Mouse (Mus musculus) myocyte (in vitro differentiated cells): ENCODE results near the gene Psmd3. TPM values are rescaled to one million over a fixed set of nuclear protein-coding genes. Genes with fewer than 3 reads are reported as not detected.

Experiments
- H3K27me3 ChIP-seq: one replicate; pipeline ENCODE4 v1.6.1; 2011; ENCODE audit not compliant: control insufficient read depth, insufficient read depth, insufficient read length
- H3K36me3 ChIP-seq: one replicate; pipeline ENCODE4 v1.6.1; 2011; ENCODE audit not compliant: control insufficient read depth, insufficient read depth
- H3K4me2 ChIP-seq: one replicate; pipeline ENCODE4 v1.6.1; 2011; ENCODE audit warnings: low read depth, control low read depth
- H3K4me3 ChIP-seq: one replicate; pipeline ENCODE4 v1.5.1; 2011; ENCODE audit warnings: mild to moderate bottlenecking, control low read depth, moderate library complexity
- H3K79me2 ChIP-seq: one replicate; pipeline ENCODE4 v1.6.1; 2011; ENCODE audit not compliant: control insufficient read depth, insufficient read depth
- H3ac ChIP-seq: one replicate; pipeline ENCODE4 v1.6.1; 2011; ENCODE audit not compliant: control insufficient read depth, insufficient read length
- CEBPB ChIP-seq: IDR thresholded peaks from 2 replicates; pipeline ENCODE4 v1.6.1; 2011; ENCODE audit warnings: mild to moderate bottlenecking, moderate library complexity; ENCODE audit not compliant: poor library complexity, insufficient read depth, severe bottlenecking
- E2F4 ChIP-seq: IDR thresholded peaks from one replicate; pipeline ENCODE4 v1.6.1; 2011; ENCODE audit warnings: mild to moderate bottlenecking, control low read depth, moderate library complexity; ENCODE audit not compliant: insufficient read depth
- MAX ChIP-seq: IDR thresholded peaks from one replicate; pipeline ENCODE4 v1.6.1; 2011; ENCODE audit warnings: low read depth, mild to moderate bottlenecking, control low read depth
- MYOD1 ChIP-seq, 3 experiments: IDR thresholded peaks; one replicate each; pipeline ENCODE4 v1.6.1; 2011; ENCODE audit warnings: control low read depth in 2 of 3, low read depth in 2 of 3, mild to moderate bottlenecking in 2 of 3, moderate library complexity in 1 of 3; ENCODE audit not compliant: insufficient read length in 2 of 3, control insufficient read depth in 1 of 3
- MYOG ChIP-seq, 3 experiments: IDR thresholded peaks; one replicate each; pipeline ENCODE4 v1.6.1; 2011; ENCODE audit warnings: control low read depth in 2 of 3, low read depth in 2 of 3, mild to moderate bottlenecking in 2 of 3; ENCODE audit not compliant: insufficient read length in 2 of 3, control insufficient read depth in 1 of 3, insufficient read depth in 1 of 3
- POLR2A ChIP-seq: IDR thresholded peaks from one replicate; pipeline ENCODE4 v1.6.1; 2011; ENCODE audit warnings: low read depth, mild to moderate bottlenecking, control low read depth, moderate library complexity; ENCODE audit not compliant: insufficient read length
- POLR2AphosphoS2 ChIP-seq: IDR thresholded peaks from one replicate; pipeline ENCODE4 v1.6.1; 2011; ENCODE audit warnings: low read depth, control low read depth; ENCODE audit not compliant: insufficient read length
- REST ChIP-seq: IDR thresholded peaks from one replicate; pipeline ENCODE4 v1.6.1; 2011; ENCODE audit warnings: mild to moderate bottlenecking, control low read depth, moderate library complexity; ENCODE audit not compliant: insufficient read depth, insufficient read length
- SRF ChIP-seq: IDR thresholded peaks from one replicate; pipeline ENCODE4 v1.6.1; 2011; ENCODE audit warnings: low read depth; ENCODE audit not compliant: control insufficient read depth, insufficient read length
- TCF12 ChIP-seq: IDR thresholded peaks from one replicate; pipeline ENCODE4 v1.6.1; 2011; ENCODE audit warnings: mild to moderate bottlenecking, control low read depth; ENCODE audit not compliant: poor library complexity, insufficient read depth, severe bottlenecking
- TCF3 ChIP-seq: IDR thresholded peaks from one replicate; pipeline ENCODE4 v1.6.1; 2011; ENCODE audit warnings: low read depth, control low read depth; ENCODE audit not compliant: insufficient read length
- USF1 ChIP-seq: IDR thresholded peaks from one replicate; pipeline ENCODE4 v1.6.1; 2011; ENCODE audit warnings: low read depth, mild to moderate bottlenecking, control low read depth, moderate library complexity
- polyA plus RNA-seq: library from polyadenylated mRNA; unstranded; fragments of >200 nt; fragmentation: generic; extraction: Trizol; gene quantifications from one replicate; pipeline ENCODE4 v1.2.1, GENCODE M21; 2012; ENCODE audit warnings: missing spikeins

The Psmd3 gene
- polyA plus RNA-seq, 1 experiment: 250 TPM

DNA sequence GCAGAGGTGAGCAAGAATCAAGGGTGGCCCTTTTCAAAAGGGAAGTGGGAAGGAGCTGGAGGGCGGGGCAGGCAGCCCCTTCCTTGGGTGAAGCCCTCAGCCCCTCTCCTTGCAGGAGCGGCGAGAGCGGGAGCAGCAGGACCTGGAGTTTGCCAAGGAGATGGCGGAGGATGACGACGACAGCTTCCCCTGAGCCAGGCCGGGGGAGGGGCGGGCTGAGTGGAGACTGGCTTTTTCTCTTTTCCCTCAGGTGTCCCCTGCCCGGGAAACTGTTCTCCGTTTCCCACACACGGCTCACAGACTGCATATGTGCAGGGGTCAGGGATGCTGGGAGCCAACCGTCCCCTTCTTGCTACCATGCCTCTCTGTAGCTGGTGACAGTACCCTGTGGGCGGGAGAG, 13.1 kb downstream of the Psmd3 start:
- Histone ChIP-seq H3K4me3 (no peak overlapping the region), H3K27me3 (no peaks in the 10 kb centered on the region), H3ac (no peak overlapping the region), H3K4me2 (no peak overlapping the region), H3K36me3 (peaks cover 31% of the 10 kb centered on the region), H3K79me2 (no peaks in the 10 kb centered on the region)
- no peak for TF ChIP-seq POLR2A
- TF ChIP-seq USF1: no peak
- no peak for TF ChIP-seq REST
- no peak for TF ChIP-seq SRF
- no peak for TF ChIP-seq MAX
- TF ChIP-seq POLR2AphosphoS2: no peak
- no peak for TF ChIP-seq E2F4
- no peak for TF ChIP-seq CEBPB
- no peak for TF ChIP-seq MYOD1 (IDR thresholded peaks at IDR 0.05; ENCODE audit: control insufficient read depth in 1 of 3, insufficient read length in 2 of 3, low read depth in 2 of 3)
- no peak for TF ChIP-seq TCF12
- no peak for TF ChIP-seq MYOG (IDR thresholded peaks at IDR 0.05; ENCODE audit: control insufficient read depth in 1 of 3, insufficient read depth in 1 of 3, insufficient read length in 2 of 3, low read depth in 2 of 3)
- TF ChIP-seq TCF3: no peak

DNA sequence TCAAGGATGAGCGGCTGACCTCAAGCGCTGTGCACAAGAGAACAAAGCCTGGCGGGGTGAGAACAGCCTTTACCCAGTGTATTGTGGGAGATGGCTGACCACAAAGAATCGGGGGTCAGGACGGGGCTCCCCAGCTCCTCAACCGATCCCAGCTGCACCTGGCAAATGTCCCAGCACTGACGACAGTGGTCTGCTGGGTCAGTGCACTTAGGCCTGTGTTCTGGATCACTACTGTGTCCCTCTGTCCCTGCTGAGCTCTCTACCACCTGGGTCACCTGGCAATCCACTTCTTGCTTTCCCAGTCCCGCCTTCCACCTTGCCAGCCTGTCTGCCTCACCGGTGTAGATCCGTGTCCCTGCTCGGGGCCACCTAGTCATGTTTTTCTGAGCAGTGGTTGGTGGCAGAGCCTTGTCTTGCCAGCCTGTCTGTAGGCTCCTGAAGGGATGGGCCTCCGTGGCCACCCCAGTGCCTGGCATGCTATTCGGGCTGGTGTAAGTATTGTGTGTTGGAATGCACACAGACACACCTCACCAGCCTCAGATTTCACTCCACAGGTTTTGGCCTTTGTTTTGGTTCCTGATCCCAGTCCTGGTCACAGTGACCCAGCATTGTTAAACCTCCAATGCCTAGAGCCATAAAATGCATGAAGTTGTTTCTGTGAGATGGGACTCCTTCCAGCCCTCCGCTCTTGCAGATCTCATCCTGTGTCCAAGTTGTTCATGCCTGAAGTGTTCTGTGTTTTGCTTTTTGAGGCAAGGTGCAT, 14.3 kb downstream of the Psmd3 start:
- Histone ChIP-seq H3K79me2 (no peaks in the 10 kb centered on the region), H3K27me3 (no peaks in the 10 kb centered on the region), H3K36me3 (peaks cover 18% of the 10 kb centered on the region), H3ac (no peak overlapping the region), H3K4me3 (no peak overlapping the region), H3K4me2 (no peak overlapping the region)
- TF ChIP-seq POLR2AphosphoS2: peak; percentile 11
- TF ChIP-seq CEBPB: no peak
- no peak for TF ChIP-seq E2F4

DNA sequence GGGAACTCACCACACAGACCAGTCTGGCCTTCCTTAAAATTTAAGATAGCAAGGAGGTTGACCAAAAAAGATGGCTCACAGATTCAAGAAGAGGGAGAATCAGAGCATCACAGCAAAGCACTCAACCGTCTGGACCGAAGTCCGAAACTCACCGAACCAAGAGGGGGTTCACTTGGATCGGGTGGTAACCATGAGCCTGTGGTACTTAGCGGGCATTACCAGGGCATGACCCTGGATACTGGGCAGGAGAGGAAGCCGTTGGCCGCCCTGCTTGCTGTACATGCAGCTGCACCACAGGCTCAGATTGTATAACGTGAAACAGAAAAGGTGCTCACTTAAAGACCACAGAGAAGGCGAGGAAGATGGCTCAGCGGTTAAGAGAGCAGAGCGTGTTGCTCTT, 14.9 kb downstream of the Psmd3 start:
- Histone ChIP-seq H3K4me3 (no peak overlapping the region), H3K79me2 (no peaks in the 10 kb centered on the region), H3K4me2 (no peak overlapping the region), H3ac (no peak overlapping the region), H3K36me3 (peaks cover 17% of the 10 kb centered on the region), H3K27me3 (no peaks in the 10 kb centered on the region)
- TF ChIP-seq POLR2AphosphoS2 (no peak), MAX (no peak), CEBPB (no peak), POLR2A (no peak), MYOD1 (IDR thresholded peaks at IDR 0.05; ENCODE audit: control insufficient read depth in 1 of 3, insufficient read length in 2 of 3, low read depth in 2 of 3) (no peak)

DNA sequence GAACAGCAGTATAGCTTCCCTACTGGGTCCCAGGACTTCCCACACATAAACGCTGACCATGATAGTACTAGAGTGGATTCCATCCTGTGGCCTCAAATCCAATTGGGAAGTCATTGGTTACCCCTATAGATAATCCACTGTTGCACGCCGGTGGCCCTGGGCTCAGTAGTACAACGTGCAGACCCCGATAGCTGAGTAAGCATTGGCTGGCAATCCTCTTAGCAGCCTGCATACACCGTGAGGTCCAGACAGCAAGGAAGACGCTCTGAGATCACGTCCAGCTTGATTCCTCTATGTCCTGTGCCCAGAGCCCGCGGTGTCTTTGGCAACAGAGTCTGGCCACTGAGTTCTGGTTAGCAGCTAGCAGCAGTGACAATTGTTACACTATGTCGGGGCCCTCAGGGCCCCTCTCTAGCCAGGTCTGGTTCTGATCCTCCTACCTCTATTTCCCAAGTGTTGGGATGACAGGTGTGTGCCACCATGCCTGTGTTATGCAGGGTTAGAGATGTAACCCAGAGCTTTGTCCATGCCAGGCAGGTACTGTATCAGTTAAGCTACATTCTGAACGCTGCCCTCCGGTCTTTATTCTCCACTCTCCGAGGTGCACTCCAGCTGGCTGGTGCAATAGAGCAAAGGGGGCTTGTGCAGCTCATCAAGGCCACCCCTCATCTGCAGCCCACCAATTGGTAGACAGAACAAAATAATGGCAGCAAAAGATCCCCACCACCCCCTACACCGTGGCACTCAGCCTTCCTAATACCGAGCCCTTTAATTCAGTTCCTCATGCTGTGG, 16.7 kb downstream of the Psmd3 start:
- Histone ChIP-seq H3K4me2 (no peak overlapping the region), H3K36me3 (peaks cover 10% of the 10 kb centered on the region), H3K4me3 (no peak overlapping the region), H3K79me2 (no peaks in the 10 kb centered on the region), H3K27me3 (no peaks in the 10 kb centered on the region), H3ac (no peak overlapping the region)
- TF ChIP-seq POLR2AphosphoS2 (no peak), POLR2A (no peak), E2F4 (no peak), SRF (no peak), CEBPB (no peak), USF1 (no peak), REST (no peak), MYOD1 (IDR thresholded peaks at IDR 0.05; ENCODE audit: control insufficient read depth in 1 of 3, insufficient read length in 2 of 3, low read depth in 2 of 3) (no peak), MAX (no peak), MYOG (IDR thresholded peaks at IDR 0.05; ENCODE audit: control insufficient read depth in 1 of 3, insufficient read depth in 1 of 3, insufficient read length in 2 of 3, low read depth in 2 of 3) (no peak), TCF3 (no peak), TCF12 (no peak)

DNA sequence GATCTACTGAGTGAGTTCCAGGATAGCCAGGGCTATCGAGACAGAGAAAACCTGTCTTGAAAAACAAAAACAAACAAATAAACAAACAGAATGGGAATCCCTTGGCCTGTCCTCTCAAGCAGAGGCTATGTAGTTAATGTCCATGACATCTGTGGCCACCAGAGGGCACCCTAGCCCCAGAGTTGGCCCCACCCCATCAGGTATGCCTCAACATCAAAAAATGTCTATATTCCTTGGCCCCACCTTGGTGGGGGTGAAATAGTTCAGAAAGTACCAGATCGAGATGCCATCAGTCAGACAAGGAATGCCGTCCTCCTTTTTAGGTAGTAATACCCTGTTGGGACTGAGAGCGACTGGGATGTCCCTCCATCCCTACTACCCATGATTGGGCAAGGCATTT, 17.6 kb downstream of the Psmd3 start:
- Histone ChIP-seq H3K36me3 (peaks cover 3% of the 10 kb centered on the region), H3K4me3 (no peak overlapping the region), H3K27me3 (no peaks in the 10 kb centered on the region), H3ac (no peak overlapping the region), H3K4me2 (no peak overlapping the region), H3K79me2 (no peaks in the 10 kb centered on the region)
- no peak for TF ChIP-seq SRF
- TF ChIP-seq MYOD1 (IDR thresholded peaks at IDR 0.05; ENCODE audit: control insufficient read depth in 1 of 3, insufficient read length in 2 of 3, low read depth in 2 of 3): no peak
- no peak for TF ChIP-seq TCF12
- no peak for TF ChIP-seq CEBPB
- TF ChIP-seq E2F4: no peak
- no peak for TF ChIP-seq REST
- no peak for TF ChIP-seq POLR2AphosphoS2
